22 mouse cellular contexts compared by ENCODE assay signal in genomic region chr15:98822147-98822546, GRCm38 (mm10). TPM values are rescaled to one million over a fixed set of nuclear protein-coding genes. Genes with fewer than 3 reads are reported as not detected.
A peak's percentile ranks its signal among the peaks of the same experiment; 100 is the strongest.
DNase-seq lines count a peak whose midpoint lies in the region; TF ChIP-seq lines count a peak whose summit lies in the region.
"Had no signal": no experiment of that assay in that cellular context is flagged by ENCODE, and none has a peak within 500 bp of the region (broad histone marks: within the 10 kb centered on the region; RNA-seq: fewer than 3 reads in every experiment).

No protein-coding gene starts in this region.

- no peak for TF ChIP-seq CTCF in layer of hippocampus, adult 2 months (conservative IDR thresholded peaks at IDR 0.05)

- H3K36me3 ChIP-seq in ES-E14 (ENCODE audit: control insufficient read depth, insufficient read depth, low read length, poor library complexity, severe bottlenecking) = peaks cover 2% of the 10 kb centered on the region; the same call in 1 of the 2 replicates

- no peak for DNase-seq in layer of hippocampus, adult 2 months (ENCODE audit: low spot score in 2 of 2)
- DNase-seq in layer of hippocampus, adult 9-11 months = no peak
- DNase-seq in ES-E14 (ENCODE audit: low read depth, low spot score) (no peak), ZHBTc4 (ENCODE audit: low read depth, low spot score) (peak; percentile 62)
- no peak for DNase-seq in adrenal gland, adult (ENCODE audit: inconsistent age in 2 of 2, low spot score in 1 of 2)
- no peak for DNase-seq in cerebellum, adult 9-11 months
- DNase-seq in urinary bladder, adult 18-20 months (ENCODE audit: low spot score in 2 of 2) = no peak
- DNase-seq: adrenal gland, adult 8-10 months; cerebellum, adult 11-12 months; cerebellum, adult 2 months; cerebellum, adult 9-10 months; cerebellum, postnatal 14 days; cerebellum, postnatal 36 days had no signal

- in situ Hi-C loops in ES-E14 (cut with MboI; ENCODE audit: low sequenced_read_pairs in 2 of 2, unreplicated experiment in 2 of 2) = no loop called here

- H3K4me3 ChIP-seq in layer of hippocampus, adult 2 months = no peak overlapping the region
- H3K4me3 ChIP-seq in ES-E14 (ENCODE audit: insufficient read depth in 1 of 2, low read depth in 1 of 2, low read length in 2 of 2, poor library complexity in 1 of 2, severe bottlenecking in 1 of 2) = no peak overlapping the region
- H3K4me3 ChIP-seq: embryonic facial prominence, embryonic 10.5 days; embryonic facial prominence, embryonic 12.5 days; forebrain, embryonic 13.5 days; forebrain, embryonic 15.5 days had no signal

- H3K27ac ChIP-seq in layer of hippocampus, adult 2 months = peak overlapping the region; percentile 84
- H3K27ac ChIP-seq in ES-E14 (ENCODE audit: insufficient read depth, low read depth, low read length, poor library complexity, severe bottlenecking) = peak overlapping the region; percentile 48; the same call in 1 of the 2 replicates
- H3K27ac ChIP-seq: embryonic facial prominence, embryonic 10.5 days; embryonic facial prominence, embryonic 12.5 days; forebrain, embryonic 13.5 days; forebrain, embryonic 15.5 days had no signal

- H3K4me1 ChIP-seq in ES-E14 (ENCODE audit: control insufficient read depth in 2 of 2, insufficient read depth in 2 of 2, low read length in 2 of 2, poor library complexity in 1 of 2) = peaks cover 2 to 4% of the 10 kb centered on the region in 2 experiments; a peak in 2 of 4 replicates
- H3K4me1 ChIP-seq: embryonic facial prominence, embryonic 10.5 days; embryonic facial prominence, embryonic 12.5 days; forebrain, embryonic 13.5 days; forebrain, embryonic 15.5 days had no signal

- H3K9me3 ChIP-seq in ES-E14 (ENCODE audit: control insufficient read depth, insufficient read depth, low read depth, low read length) = no peaks in the 10 kb centered on the region
- H3K9me3 ChIP-seq: embryonic facial prominence, embryonic 10.5 days; embryonic facial prominence, embryonic 12.5 days; forebrain, embryonic 13.5 days; forebrain, embryonic 15.5 days had no signal

- H3K9ac ChIP-seq in ES-E14 (ENCODE audit: insufficient read depth, low read depth, low read length, poor library complexity, severe bottlenecking) = no peak overlapping the region
- H3K9ac ChIP-seq: embryonic facial prominence, embryonic 12.5 days; forebrain, embryonic 13.5 days; forebrain, embryonic 15.5 days had no signal

TF ChIP-seq in ES-E14, 5 proteins besides CTCF, POLR2A, EP300 and RAD21:
- TF ChIP-seq HCFC1 (IDR thresholded peaks at IDR 0.05; ENCODE audit: borderline replicate concordance, insufficient read depth, low read length) (no peak), ZC3H11A (IDR thresholded peaks at IDR 0.05; ENCODE audit: borderline replicate concordance, low read depth, low read length) (no peak), MAFK (IDR thresholded peaks at IDR 0.05; ENCODE audit: insufficient read depth, low read depth, low read length) (no peak), CHD2 (IDR thresholded peaks at IDR 0.05; ENCODE audit: low read depth, low read length) (no peak), ZNF384 (IDR thresholded peaks at IDR 0.05; ENCODE audit: low read depth, low read length) (no peak)

RNA-seq across cellular contexts. Expression of gene Prkag1, which starts 9.2 kb away (rescaled TPM):
- 10 to 100 TPM; 50.3 to 51.9 TPM for total RNA-seq in layer of hippocampus, adult 2 months (2021)
- 36.6 and 54.7 TPM in 2 replicates for total RNA-seq in ES-E14 (2012; rRNA removed)

RNA-seq across cellular contexts. Expression of gene Ddn, which starts 12.9 kb away (rescaled TPM):
- total RNA-seq in layer of hippocampus, adult 2 months (2021) = 1,000 to 10,000 TPM; 1,636 to 1,683 TPM
- total RNA-seq in ES-E14 (2012; rRNA removed) = 0.11 and 0.22 TPM in 2 replicates
- total RNA-seq: adrenal gland, adult 18-20 months; adrenal gland, postnatal 14 days had no signal

RNA-seq across cellular contexts. Expression of gene Wnt1, which starts 32.5 kb away (rescaled TPM):
- total RNA-seq in layer of hippocampus, adult 2 months (2021) = not detected
- not detected in 2 replicates for total RNA-seq in ES-E14 (2012; rRNA removed)
- total RNA-seq: adrenal gland, adult 18-20 months; adrenal gland, adult 8-10 months; adrenal gland, postnatal 14 days; adrenal gland, postnatal 36 days; CH12.LX; MEL had no signal

RNA-seq across cellular contexts. Expression of gene Wnt10b, which starts 44.2 kb away (rescaled TPM):
- total RNA-seq in layer of hippocampus, adult 2 months (2021) = under 1 TPM; 0.15 to 0.38 TPM
- total RNA-seq in ES-E14 (2012; rRNA removed) = 1.1 and 1.3 TPM in 2 replicates

RNA-seq across cellular contexts. Expression of gene Kmt2d, which starts 48.9 kb away (rescaled TPM):
- 100 to 1,000 TPM in 1 of 2 experiments, 10 to 100 TPM in 1; 89.3 to 106 TPM for total RNA-seq in layer of hippocampus, adult 2 months (2021)
- total RNA-seq in ES-E14 (2012; rRNA removed) = 30.7 and 35.9 TPM in 2 replicates

Comparison
In these comparisons a context has a peak if more than half of its experiments do, and no peak if none do; other contexts are left out.
1. RNA of gene Ddn, which starts 12.9 kb away (total RNA-seq): 1,636 to 1,683 TPM in layer of hippocampus, adult 2 months; 0.11 to 0.22 TPM in ES-E14; every median in the first group is over 1,000 times any median in the second.